23 mouse cellular contexts compared by ENCODE assay signal in genomic region chr12:31882736-31883135, GRCm38 (mm10).
DNase-seq lines count a peak whose midpoint lies in the region; ATAC-seq and TF ChIP-seq lines count a peak whose summit lies in the region.
"Had no signal": no experiment of that assay in that cellular context is flagged by ENCODE, and none has a peak within 500 bp of the region (broad histone marks: within the 10 kb centered on the region; RNA-seq: fewer than 3 reads in every experiment).

No protein-coding gene starts in this region.

- no peak overlapping the region for H3K27ac ChIP-seq in intestine, embryonic 15.5 days
- H3K27ac ChIP-seq in stomach, postnatal 0 days (replicated peaks), result no peak overlapping the region
- H3K27ac ChIP-seq: embryonic facial prominence, embryonic 12.5 days; forebrain, embryonic 15.5 days; hindbrain, embryonic 12.5 days; hindbrain, postnatal 0 days had no signal

- H3K9ac ChIP-seq in intestine, embryonic 15.5 days, result no peak overlapping the region
- no peak overlapping the region for H3K9ac ChIP-seq in stomach, postnatal 0 days (ENCODE audit: low read length)
- H3K9ac ChIP-seq: embryonic facial prominence, embryonic 12.5 days; forebrain, embryonic 15.5 days; hindbrain, embryonic 12.5 days had no signal

- no peaks in the 10 kb centered on the region for H3K36me3 ChIP-seq in intestine, embryonic 15.5 days
- H3K36me3 ChIP-seq in stomach, postnatal 0 days (ENCODE audit: control insufficient read depth, insufficient read depth, low read length), result peaks cover 4% of the 10 kb centered on the region; the same call in 1 of the 2 replicates
- H3K36me3 ChIP-seq: hindbrain, embryonic 12.5 days had no signal

- TF ChIP-seq CTCF in stomach, postnatal 0 days (IDR thresholded peaks at IDR 0.05; ENCODE audit: low read depth), result no peak

- peak; percentile 97 for ATAC-seq in intestine, embryonic 15.5 days
- peak; percentile 90 for ATAC-seq in stomach, postnatal 0 days (ENCODE audit: low FRiP score, low TSS enrichment)
- ATAC-seq: CD4-positive, CD25-positive, alpha-beta regulatory T cell, adult 4 months; forebrain, embryonic 15.5 days; hindbrain, postnatal 0 days had no signal

- no peaks in the 10 kb centered on the region for H3K9me3 ChIP-seq in intestine, embryonic 15.5 days
- no peaks in the 10 kb centered on the region for H3K9me3 ChIP-seq in stomach, postnatal 0 days (ENCODE audit: control insufficient read depth, low read length)
- H3K9me3 ChIP-seq: embryonic facial prominence, embryonic 12.5 days; forebrain, embryonic 15.5 days; G1E; hindbrain, embryonic 12.5 days had no signal

- no peak for TF ChIP-seq EP300 in stomach, postnatal 0 days (optimal IDR thresholded peaks at IDR 0.05)

- H3K4me3 ChIP-seq in intestine, embryonic 15.5 days (replicated peaks), result no peak overlapping the region
- no peak overlapping the region for H3K4me3 ChIP-seq in stomach, postnatal 0 days (ENCODE audit: low read depth, low read length)
- H3K4me3 ChIP-seq: embryonic facial prominence, embryonic 12.5 days; forebrain, embryonic 15.5 days; hindbrain, embryonic 12.5 days had no signal

- 29% methylated on average over 1 of the region's 1 CpGs for WGBS in intestine, embryonic 15.5 days
- 41% methylated on average over 1 of the region's 1 CpGs for WGBS in stomach, postnatal 0 days

- H3K4me1 ChIP-seq in intestine, embryonic 15.5 days (replicated peaks), result no peaks in the 10 kb centered on the region
- no peaks in the 10 kb centered on the region for H3K4me1 ChIP-seq in stomach, postnatal 0 days (replicated peaks; ENCODE audit: control insufficient read depth, insufficient read depth)
- H3K4me1 ChIP-seq: embryonic facial prominence, embryonic 12.5 days; forebrain, embryonic 15.5 days; hindbrain, embryonic 12.5 days had no signal

- H3K4me2 ChIP-seq in intestine, embryonic 15.5 days (replicated peaks), result no peak overlapping the region
- no peak overlapping the region for H3K4me2 ChIP-seq in stomach, postnatal 0 days (replicated peaks; ENCODE audit: low read depth)
- H3K4me2 ChIP-seq: embryonic facial prominence, embryonic 12.5 days; forebrain, embryonic 15.5 days; heart, embryonic 11.5 days; hindbrain, embryonic 12.5 days had no signal

- peak; percentile 5 for DNase-seq in retina, embryonic 14.5 days (ENCODE audit: low spot score)
- no peak for DNase-seq in retina, postnatal 1 day
- peak; percentile 47 for DNase-seq in MN1 (ENCODE audit: low spot score)
- DNase-seq in stomach, postnatal 0 days (ENCODE audit: low spot score), result no peak
- DNase-seq in ovary, postnatal 14 days (ENCODE audit: low spot score), result no peak
- DNase-seq in cerebellum, postnatal 14 days, result no peak
- DNase-seq: adrenal gland, adult 8-10 months; B cell, adult 2 months; cerebellum, adult 11 months; cerebellum, adult 8-10 months; cerebellum, postnatal 25 days; gastrocnemius, postnatal 10 days; heart, adult 18-20 months; heart, postnatal 36 days; kidney, adult 11 months had no signal

- no peaks in the 10 kb centered on the region for H3K27me3 ChIP-seq in intestine, embryonic 15.5 days (replicated peaks)
- H3K27me3 ChIP-seq in stomach, postnatal 0 days (ENCODE audit: control insufficient read depth, insufficient read depth, low read length), result no peaks in the 10 kb centered on the region
- H3K27me3 ChIP-seq: embryonic facial prominence, embryonic 12.5 days; forebrain, embryonic 15.5 days; hindbrain, embryonic 12.5 days had no signal

Comparison
In these comparisons a context has a peak if more than half of its experiments do, and no peak if none do; other contexts are left out.
1. DNase-seq: peak in retina, embryonic 14.5 days (single experiment) and MN1 (single experiment); none in retina, postnatal 1 day (single experiment), stomach, postnatal 0 days (single experiment), ovary, postnatal 14 days (single experiment) and cerebellum, postnatal 14 days (0 of 2).